Mouse (Mus musculus): ENCODE measurements at regions not wholly inside any gene's neighbourhood (a gene's known extent, or its start where the extent isn't known, plus 50 kb on each side); places are given as distances from the start of the nearest gene placed in this dataset.

DNA sequence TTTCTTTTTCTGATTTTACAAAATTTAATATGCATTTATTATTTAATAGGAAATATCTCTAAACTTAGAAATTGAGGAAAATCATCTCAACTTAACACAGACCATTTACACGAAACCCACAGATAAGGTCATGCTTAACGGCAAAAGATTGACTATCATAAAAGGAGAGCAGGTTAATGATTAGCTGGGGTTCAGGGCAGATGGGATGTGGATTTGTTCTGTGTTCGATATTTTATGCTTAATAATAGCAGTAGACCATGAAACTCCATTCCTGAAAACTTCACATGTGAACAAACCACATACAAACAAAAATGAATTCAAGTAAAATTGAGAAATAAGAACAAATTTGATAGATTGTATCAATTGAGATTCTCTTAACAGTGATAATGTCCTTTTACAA lies 160.4 kb upstream of the Serp2 start:
- no peak for DNase-seq (ENCODE audit: low read depth, low spot score)

DNA sequence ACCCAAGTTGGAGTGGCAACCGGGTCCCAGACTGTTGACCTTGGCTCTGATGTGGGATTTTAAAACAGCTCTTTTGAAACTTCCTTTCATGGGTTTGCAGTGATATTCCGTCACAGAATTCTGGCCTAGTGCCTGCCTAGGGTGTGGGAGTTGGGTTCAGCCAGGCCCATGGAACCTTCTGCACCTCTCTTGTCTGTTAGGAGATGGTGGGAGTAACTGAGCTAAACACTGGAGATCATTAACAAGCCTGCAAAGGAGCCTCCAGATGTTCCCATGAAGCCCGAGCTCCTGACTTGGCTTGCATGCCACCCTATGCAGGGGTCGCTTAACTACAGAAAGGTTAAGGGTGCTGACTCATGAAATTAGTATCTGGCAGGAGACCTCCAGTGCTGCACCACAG lies 158.0 kb upstream of the Serp2 start:
- no peak for DNase-seq (ENCODE audit: low read depth, low spot score)

DNA sequence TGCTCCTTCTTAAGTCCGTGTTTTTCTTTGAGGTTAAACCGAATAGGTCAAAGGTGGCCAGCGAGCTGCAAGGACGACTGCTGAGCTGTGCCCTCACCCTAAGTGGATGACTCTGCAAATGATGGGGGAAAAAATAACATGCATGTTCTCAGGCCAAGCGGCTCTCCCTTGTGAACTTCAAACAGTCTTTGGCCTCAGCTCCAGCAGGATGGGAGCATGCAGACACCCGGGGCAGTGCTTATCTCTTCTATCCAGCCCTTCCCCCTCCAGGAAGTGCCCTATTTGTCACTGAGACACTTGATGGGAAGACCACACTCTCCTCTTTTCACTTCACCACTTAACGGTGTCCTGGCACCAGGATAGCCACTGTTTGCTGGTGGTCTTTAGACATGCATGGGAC lies 157.3 kb upstream of the Serp2 start:
- no peak for DNase-seq (ENCODE audit: low read depth, low spot score)

DNA sequence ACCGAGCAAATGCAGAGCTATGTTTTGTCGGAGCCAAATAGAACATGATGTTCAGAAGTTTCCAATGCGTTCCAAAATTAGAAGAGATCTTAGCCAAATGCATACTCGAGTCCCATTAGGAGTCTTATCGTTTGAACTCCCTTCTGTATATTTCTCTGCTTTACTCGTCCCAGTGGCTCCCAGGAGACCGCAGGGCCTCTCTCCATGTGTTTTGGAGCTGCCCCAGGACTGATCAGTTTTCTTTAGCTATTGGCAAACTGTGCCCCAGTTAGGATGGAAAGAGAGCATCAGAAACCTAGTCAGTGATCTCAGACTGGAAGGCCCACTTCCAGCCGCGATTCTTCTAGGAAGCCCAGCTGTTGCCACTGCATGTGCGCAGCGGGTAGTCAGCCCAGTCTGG lies 152.0 kb upstream of the Serp2 start:
- DNase-seq (ENCODE audit: low read depth, low spot score): no peak

DNA sequence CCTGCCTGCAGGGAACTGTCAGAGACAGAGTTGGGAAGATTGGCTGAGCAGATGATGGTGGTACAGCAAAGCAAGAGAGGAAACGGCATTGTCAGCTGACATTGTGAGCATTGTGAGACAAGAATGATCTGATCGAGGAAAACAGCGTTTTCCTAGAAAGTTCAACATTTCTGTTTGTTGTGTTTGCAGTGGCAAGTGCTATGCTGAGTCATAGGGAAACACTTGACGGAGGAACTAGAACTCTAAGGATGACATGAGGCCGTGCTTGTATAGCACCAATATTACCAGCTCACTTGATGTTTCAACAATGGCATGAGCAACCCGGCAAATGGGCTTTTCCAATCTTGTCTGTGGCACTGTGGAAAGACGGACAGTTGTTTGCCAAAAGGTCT lies 146.7 kb upstream of the Serp2 start:
- DNase-seq (ENCODE audit: low read depth, low spot score): no peak

DNA sequence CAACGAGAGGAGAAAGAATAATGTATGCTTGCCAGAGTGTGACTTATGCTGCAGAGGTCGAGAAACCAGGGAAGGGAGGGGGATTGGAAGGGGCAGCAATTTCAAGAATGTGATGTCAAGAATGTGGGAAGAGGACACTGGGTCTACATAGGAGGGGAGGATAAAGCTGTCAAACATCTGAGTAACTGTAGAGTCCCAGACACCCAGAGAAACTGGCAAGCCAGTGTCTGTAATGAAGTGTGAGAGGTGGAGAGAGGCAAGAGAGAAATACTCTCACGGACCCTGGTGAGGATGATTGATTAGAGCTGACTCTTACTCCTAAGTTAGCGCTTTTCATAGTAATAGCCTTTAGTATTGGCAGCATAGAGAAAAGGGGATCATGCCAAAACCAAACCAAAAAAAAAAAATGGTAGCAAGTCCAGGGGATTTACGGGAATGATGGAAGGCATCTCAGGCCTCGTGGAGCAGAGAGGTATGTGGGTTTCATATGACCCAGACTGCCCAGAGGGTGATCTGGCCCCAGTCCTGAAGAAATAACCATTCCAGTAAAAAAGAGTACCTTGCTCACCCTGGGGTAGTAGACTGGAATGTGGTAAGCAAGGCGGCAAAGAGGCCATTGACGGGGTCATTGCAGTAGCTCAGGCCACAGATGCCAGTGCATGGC lies 146.2 kb upstream of the Serp2 start:
- DNase-seq (ENCODE audit: low read depth, low spot score): no peak

DNA sequence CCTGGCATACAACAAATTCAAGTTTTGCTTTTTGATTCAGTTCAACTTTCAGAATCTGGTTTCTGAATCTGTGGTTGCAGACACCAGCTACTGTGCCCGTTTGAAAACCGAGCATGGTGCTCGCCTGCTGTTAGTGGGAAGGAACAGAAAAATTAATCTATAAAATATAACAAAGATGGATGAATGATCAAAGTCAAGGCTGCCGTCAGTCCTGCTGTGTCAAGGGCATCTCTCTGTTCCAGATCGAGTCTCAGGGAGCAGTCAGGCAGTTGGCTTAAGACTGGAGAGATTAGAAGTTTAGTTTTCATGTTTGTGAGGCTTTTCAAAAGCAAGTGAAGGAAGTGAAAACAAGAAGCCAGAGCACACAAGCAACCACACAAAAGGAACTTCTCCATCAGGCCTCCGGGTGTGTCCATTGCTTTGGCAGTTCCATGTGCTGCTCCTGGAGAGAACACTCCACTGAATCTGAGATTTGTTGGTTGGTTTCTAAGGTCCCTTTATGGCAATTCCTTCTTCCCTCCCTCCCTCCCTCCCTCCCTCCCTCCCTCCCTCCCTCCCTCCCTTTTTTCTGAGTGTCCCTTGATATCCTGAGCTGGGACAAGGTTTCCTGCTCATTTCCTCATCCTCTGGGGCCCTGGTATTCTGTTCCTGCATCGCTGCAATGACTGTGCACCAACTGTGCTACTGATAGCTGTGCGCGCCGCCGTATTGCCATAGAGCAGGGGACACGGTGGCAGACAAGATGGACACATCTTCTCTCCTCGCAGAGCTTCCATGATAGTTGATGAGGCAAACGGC lies 145.4 kb upstream of the Serp2 start:
- DNase-seq (ENCODE audit: low read depth, low spot score): no peak

DNA sequence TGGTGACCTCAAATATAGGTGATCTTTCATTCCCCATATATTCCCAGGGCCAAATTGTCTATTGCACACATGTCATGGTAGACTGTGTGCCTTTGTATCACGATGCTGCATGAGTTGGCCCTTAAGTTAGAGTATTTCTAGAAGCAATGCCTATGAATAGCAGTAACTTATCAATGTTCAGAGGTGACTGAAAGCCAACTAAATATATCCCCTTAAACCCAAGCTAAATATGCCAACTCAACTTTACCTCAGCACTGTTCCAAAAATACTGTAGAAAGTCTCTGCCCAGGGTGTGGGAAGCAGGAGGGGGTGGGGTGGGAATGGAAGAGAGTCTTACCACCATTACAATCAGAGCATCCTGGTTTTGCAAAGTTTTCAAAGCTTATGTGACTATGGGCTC lies 144.6 kb upstream of the Serp2 start:
- no peak for DNase-seq (ENCODE audit: low read depth, low spot score)

DNA sequence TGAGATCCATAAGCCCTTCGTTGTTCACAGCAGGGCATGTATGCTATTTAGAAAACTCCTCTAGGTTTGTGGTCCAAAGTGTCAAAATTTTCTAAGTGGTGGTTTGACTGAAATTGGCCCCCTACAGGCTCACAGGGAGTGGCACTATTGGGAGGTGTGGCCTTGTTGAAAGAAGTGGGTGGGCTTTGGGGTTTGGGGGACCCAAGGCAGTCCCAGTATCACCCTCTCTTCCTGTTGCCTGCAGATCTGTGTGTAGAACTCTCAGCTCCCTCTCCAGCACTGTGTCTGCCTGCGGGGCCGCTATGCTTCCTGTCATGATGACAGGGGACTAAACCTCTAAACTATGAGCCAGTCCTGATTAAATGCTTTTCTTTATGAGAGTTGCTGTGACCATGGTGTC lies 144.1 kb upstream of the Serp2 start:
- DNase-seq (ENCODE audit: low read depth, low spot score): no peak

DNA sequence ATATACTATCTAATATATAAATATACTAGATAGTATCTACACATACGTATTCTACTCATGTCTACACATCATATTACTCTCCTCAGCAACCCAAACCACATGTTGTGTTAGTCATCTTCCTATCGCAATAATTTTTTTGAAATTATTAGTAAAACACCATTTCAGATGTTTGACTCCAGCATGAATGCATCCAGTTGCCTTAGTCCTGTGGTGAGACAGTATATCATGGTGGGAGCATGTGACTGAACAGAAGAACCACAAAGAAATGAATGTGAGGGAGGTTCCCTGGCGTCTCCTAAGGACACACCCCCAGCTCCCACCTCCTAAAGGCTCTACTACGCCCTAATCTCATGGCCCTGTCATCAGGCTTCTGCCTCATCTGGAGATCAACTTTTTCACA lies 143.5 kb upstream of the Serp2 start:
- DNase-seq (ENCODE audit: low read depth, low spot score): no peak

DNA sequence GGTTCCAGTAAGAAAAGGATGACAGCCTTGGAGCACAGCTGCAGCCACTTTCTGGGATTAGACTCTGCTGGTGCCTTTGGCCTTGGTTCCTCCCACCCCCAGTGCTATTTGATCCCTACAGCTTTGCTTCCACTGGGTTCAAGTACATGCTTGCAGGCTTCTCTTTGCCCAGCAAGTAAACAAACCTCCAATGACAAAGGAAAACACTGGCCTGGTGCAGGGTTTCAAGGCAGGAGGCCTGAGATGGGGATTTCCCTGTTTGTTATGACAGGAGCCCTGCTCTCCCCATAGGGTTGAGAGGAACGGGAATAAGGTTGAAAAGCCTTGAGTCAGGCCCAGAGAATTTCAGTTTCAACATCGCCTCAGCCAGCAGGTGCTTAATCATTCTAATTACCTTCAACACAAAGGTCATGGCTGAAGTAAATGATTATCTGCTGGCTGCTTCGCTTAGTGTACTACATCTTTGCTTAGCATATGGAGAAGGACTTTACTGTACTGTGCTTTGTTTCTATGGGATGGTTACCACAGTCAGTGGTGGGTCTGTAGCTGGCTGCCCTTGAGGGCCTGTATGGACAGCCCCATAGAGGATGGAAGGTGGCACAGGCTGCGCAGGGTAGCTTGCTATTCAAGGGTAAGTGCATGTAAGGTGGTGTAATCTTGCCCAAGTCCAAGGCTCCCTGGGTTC lies 142.2 kb upstream of the Serp2 start:
- peak; percentile 41 for DNase-seq (ENCODE audit: low read depth, low spot score)

DNA sequence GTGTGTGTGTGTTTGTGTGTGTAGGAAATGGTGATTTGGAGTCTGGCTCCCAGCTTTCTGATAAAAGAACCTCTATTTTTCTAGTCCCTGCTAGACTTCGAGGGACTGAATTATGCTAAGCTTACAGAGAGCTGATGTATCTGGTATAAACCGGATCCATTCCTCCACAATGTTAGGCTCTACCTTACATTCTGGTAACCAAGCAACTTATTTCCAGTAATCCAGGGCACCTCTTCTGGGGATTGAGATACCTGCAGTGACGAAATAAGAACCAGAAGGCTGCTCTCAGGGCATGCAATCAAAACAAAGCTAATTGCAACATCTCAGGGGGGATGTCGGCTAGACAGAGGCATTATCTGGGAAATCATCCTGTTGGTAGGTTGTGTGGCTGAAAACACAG lies 140.0 kb upstream of the Serp2 start:
- no peak for DNase-seq (ENCODE audit: low read depth, low spot score)

DNA sequence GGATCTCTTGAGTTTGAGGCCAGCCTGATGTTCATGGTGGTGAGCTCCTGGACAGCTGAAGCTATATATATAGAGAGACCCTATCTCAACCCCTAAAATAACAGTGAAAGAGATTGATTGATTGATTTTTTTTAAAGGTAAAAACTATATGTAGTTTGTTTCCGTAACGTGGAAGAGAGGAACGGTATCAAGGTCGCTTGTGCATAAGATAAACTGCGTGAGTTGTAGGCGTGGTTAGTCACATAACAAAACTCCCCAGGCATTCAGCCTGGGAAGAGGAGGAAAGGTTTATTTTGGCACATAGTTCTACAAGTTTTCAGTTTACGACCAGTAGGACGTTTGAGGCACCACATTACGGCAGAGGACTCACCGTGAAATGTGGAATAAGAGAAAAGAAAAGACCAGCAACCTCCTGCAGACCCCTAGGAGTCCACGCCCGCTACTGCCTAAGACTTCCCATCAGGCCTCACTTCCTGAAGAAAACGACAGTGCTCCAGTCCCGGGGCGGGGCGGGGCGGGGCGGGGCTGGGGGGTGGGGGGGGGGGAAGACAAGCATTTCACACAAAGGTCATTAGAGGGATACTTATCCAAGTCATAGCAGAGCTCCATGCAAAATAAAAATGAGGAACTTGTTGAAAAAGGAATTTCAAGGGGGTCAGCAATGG lies 139.1 kb upstream of the Serp2 start:
- peak; percentile 19 for DNase-seq (ENCODE audit: low read depth, low spot score)

DNA sequence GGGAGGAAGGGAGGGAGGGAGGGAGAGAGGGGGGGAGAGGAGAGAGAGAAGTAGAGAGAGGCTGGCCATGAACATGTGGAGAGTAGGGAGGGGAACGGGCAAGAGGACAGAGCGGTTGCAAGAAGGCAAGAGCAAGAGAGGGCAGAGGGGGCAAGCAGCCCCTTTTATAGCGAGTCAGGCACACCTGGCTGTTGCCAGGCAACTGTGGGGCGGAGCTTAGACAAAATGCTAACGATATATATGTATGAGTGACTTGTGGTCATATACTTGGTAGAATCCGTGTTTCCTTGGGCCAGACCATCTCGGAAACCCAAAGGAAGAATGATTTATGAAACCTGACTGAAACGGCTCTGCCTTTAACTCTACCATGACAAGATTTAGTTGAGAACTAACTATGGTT lies 138.2 kb upstream of the Serp2 start:
- DNase-seq (ENCODE audit: low read depth, low spot score): no peak

DNA sequence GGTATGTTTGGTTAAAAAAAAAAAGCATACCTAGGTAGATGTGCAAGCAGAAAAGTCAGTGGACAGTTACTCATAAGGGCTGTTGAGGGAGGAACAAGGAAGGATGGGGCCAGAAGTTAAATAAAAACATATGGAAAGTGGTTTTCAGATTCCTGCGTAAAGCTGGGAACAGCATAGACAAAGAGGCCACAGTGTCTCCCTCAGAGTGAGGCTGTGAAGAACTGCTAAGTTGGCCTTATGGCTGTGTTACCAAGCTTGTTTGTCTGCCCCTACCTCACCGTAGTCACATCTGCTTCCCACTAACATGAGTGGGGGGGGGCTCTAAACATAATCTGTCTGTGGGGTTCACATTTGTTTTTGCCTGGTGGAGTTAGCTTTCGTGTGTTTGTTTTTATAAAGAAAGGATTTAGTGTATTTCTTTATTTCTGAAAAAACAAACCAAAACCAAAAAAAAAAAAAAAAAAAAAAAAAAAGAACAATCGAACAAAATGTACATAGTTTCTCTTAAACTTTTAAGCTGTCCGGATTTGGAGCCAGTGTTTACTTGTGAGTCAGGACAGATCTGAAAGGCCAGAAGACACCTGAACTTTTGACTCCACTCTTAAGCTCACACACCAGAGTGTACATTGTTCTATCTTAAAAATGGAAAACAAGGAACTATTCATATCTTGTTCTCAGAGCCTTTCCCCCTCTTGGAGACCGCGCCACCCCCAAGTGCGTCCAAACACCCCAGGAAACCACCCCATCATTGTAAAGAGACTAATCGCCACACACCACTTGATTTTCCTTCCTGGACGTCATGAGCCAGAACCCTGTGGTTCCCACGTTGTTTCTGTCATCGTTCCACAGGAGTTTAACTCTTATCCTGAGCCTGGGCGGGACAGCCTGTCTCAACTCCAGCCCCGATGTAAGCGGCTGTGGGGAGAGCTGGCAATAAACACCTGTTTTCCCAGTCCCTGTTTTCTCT lies 136.9 kb upstream of the Serp2 start:
- DNase-seq (ENCODE audit: low read depth, low spot score): no peak

DNA sequence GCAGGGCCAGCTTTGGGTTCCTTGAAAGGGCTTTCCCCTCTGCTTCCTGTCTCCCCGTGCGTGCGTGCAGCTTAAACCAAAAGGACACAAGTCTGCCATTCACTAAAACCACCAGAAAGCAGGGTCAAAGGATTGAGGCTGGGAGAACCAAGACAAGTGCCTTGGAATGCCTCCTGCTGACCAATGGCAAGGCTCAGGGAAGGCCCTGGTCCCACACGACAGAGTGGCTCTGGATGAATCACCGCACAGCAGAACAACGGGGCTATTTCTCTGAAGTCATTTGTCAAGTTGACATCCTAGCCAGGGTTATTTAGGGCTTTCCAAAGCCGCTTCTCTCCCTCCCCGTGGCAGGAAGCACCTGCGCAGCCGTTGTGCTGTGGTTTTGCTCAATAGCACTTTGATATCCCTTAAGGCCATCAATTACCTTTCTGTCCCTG lies 131.3 kb upstream of the Serp2 start:
- no peak for DNase-seq (ENCODE audit: low read depth, low spot score)

DNA sequence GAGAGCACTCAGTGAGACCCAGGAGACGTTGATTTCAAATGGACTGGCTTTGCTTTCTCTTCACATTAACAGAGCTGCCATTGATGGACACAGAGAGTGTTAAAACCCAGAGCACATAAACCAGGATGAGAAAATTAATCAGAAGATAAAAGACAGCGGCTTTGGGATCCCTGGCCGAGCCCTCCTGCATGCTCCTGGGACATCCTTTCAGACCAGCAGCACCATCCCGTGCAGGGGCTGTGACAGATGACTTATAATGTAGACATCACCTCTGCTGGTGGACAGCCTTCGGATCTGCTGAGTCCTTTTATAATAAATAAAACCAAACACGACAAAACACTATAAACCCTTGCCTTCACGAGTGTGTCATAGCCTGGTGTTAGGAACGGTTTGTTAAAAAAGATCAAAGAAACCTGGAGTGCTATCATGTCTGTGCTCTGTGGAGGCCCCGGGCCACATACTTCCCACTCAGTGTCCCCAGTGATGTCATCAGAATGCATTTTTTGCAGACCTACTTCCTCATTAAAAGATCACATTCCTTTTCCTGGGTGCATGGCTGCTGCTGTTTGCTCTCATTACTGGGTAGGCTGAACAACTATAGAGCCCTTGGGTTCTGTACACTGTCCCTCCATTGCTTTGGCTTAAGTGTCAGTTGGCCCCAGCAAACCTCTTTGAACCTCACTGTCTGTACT lies 130.2 kb upstream of the Serp2 start:
- no peak for DNase-seq (ENCODE audit: low read depth, low spot score)

DNA sequence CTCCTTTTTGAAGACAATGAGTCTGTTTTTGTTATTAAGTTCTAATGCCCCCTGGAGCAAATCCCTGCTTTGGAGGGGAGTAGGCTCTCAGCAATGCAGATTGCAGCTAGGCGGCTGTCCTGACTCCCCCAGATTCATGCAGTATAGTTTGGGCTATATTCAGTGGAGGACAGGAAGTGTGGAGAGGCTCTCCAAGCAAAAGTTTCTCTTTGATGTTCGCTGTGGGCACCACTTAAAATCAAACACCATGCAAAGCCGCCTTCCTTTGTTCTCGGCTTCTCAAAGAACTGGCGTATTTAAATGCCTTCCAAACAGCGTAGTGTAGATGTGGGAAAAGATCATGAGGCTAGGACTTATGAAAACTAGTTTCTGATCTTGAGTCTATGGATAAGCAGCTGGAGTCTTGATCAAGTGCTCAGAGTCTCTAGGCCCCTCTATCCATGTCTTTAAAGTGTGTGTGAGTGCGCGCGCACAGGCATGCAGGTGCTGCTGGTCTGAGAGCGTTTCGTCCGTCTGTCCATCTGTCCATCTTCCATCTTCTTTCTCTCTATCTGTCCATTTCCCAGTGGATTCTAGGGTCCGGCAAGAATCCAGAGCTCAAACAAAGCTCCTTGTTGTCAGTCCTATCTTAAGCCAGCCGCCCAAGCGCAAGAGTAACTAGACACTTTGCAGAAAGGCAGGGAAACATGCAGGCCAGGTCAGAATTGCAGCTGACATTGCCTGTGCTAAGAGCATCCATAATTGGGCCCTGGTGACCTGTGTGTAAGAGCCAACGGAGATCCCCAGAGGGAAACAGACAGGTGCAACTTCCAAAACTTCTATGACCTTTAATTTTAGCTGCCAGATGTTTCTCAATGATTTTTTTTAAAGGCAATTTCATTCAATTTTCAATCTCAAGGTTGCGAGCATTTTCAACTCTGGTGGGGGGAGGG lies 129.4 kb upstream of the Serp2 start:
- DNase-seq (ENCODE audit: low read depth, low spot score): no peak

DNA sequence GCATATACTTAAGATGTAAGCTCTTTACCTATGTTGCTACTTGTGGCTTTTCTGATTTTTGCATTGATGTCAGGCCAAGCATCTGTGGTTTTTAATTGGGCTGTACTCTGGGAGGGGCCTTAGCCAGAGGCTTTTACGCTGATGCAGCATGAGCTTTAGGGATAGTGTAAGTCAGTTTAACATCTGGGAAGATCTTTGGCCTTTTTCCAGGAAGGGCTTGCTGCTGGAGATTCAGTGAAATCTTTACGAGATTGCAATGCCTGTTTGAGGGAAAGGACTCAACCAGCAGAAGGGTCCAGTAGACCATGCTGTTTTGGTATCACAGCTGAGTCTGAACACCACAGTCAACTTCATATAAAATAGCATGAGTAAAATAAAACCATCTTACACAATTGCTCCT lies 127.6 kb upstream of the Serp2 start:
- DNase-seq (ENCODE audit: low read depth, low spot score): no peak
